Mouse (Mus musculus) thymus, postnatal 4 days (tissue): ENCODE data around the gene Bckdhb.

ENCODE experiments used
- DNase-seq: peaks from one replicate; pipeline ENCODE4 v3.0.0; 2021

Gene Bckdhb

GRCm38 (mm10) chr9:83924878-83925687, at the start of gene Bckdhb:
Bckdhb (plus strand) TSS chr9:83925145.
- DNase-seq, result peak; percentile 95

GRCm38 (mm10) chr9:83882191-83882590, 42.8 kb upstream of the Bckdhb start:
- no peak for DNase-seq

- peak; percentile 9 for DNase-seq
These were observed 38.8 kb upstream of the Bckdhb start for GRCm38 (mm10) chr9:83886149-83886548.

GRCm38 (mm10) chr9:83888214-83888613, 36.7 kb upstream of the Bckdhb start:
- DNase-seq, result no peak

GRCm38 (mm10) chr9:83893073-83893472, 31.9 kb upstream of the Bckdhb start:
- peak; percentile 16 for DNase-seq

GRCm38 (mm10) chr9:83893767-83894330, 31.1 kb upstream of the Bckdhb start:
- DNase-seq, result no peak

GRCm38 (mm10) chr9:83902086-83902485, 22.9 kb upstream of the Bckdhb start:
- DNase-seq, result no peak

- no peak for DNase-seq
These were observed 19.1 kb upstream of the Bckdhb start for GRCm38 (mm10) chr9:83905820-83906219.

- DNase-seq, result no peak
These were observed 17.9 kb upstream of the Bckdhb start for GRCm38 (mm10) chr9:83907017-83907416.

GRCm38 (mm10) chr9:83909836-83910235, 15.1 kb upstream of the Bckdhb start:
- no peak for DNase-seq

- DNase-seq, result no peak
These were observed 14.0 kb upstream of the Bckdhb start for GRCm38 (mm10) chr9:83910926-83911325.

- DNase-seq, result no peak
These were observed 2.9 kb upstream of the Bckdhb start for GRCm38 (mm10) chr9:83922076-83922475.

- DNase-seq, result no peak
These were observed 589 bp upstream of the Bckdhb start for GRCm38 (mm10) chr9:83924356-83924755.

GRCm38 (mm10) chr9:83925688-83926041, 720 bp downstream of the Bckdhb start:
- no peak for DNase-seq

GRCm38 (mm10) chr9:83926302-83926701, 1.4 kb downstream of the Bckdhb start:
- DNase-seq, result no peak

GRCm38 (mm10) chr9:83939501-83939900, 14.6 kb downstream of the Bckdhb start:
- peak; percentile 11 for DNase-seq

GRCm38 (mm10) chr9:83940016-83940415, 15.1 kb downstream of the Bckdhb start:
- no peak for DNase-seq

GRCm38 (mm10) chr9:83940537-83941363, 15.8 kb downstream of the Bckdhb start:
- DNase-seq, result no peak

GRCm38 (mm10) chr9:83951336-83951735, 26.4 kb downstream of the Bckdhb start:
- DNase-seq, result no peak

- DNase-seq, result peak; percentile 85
These were observed 31.8 kb downstream of the Bckdhb start for GRCm38 (mm10) chr9:83956632-83957314.

- peak; percentile 9 for DNase-seq
These were observed 37.4 kb downstream of the Bckdhb start for GRCm38 (mm10) chr9:83962098-83963086.

- DNase-seq, result no peak
These were observed 38.4 kb downstream of the Bckdhb start for GRCm38 (mm10) chr9:83963296-83963695.
